Mouse (Mus musculus): ENCODE results near the gene Ttll5. TPM values are rescaled to one million over a fixed set of nuclear protein-coding genes. Genes with fewer than 3 reads are reported as not detected.

Gene Ttll5
- total RNA-seq, 2 experiments from 2014 or later: 5.4 to 8.5 TPM

- TF ChIP-seq CTCF (IDR thresholded peaks at IDR 0.05): no peak
- Histone ChIP-seq H3K4me3 (no peak overlapping the region), H3K27ac (no peak overlapping the region)
- no peak for DNase-seq
- intact Hi-C loops (cut with DNase I): no loop called here
These were observed 240.3 kb downstream of the Ttll5 start for GRCm38 (mm10) chr12:86064796-86065195.

- intact Hi-C loops (cut with DNase I): no loop called here
- Histone ChIP-seq H3K4me3 (no peak overlapping the region), H3K27ac (no peak overlapping the region)
- TF ChIP-seq CTCF (IDR thresholded peaks at IDR 0.05): no peak
- DNase-seq: no peak
These were observed 247.0 kb downstream of the Ttll5 start for GRCm38 (mm10) chr12:86071432-86071831.

- peak overlapping the region; percentile 83; the same call in 1 of the 2 replicates for H3K4me3 ChIP-seq
- no peak for TF ChIP-seq CTCF (IDR thresholded peaks at IDR 0.05)
- no peak overlapping the region for H3K27ac ChIP-seq
- intact Hi-C loops (cut with DNase I): loop anchor here (5.0 kb wide), 1 partner anchor 207 kb away; no protein-coding TSS in a partner anchor
- no peak for DNase-seq
These were observed 250.2 kb downstream of the Ttll5 start for GRCm38 (mm10) chr12:86074681-86075080.

- no peak for DNase-seq
- no peak for TF ChIP-seq CTCF (IDR thresholded peaks at IDR 0.05)
- peak overlapping the region; percentile 71; the same call in 1 of the 2 replicates for H3K27ac ChIP-seq
- peak overlapping the region; percentile 83 for H3K4me3 ChIP-seq
- intact Hi-C loops (cut with DNase I): loop anchor here (5.0 kb wide), 1 partner anchor 208 kb away; no protein-coding TSS in a partner anchor
These were observed 250.9 kb downstream of the Ttll5 start for GRCm38 (mm10) chr12:86075358-86075757.

GRCm38 (mm10) chr12:86076321-86076901 is 252.0 kb downstream of the Ttll5 start:
- peak overlapping the region; percentile 71 for H3K27ac ChIP-seq

GRCm38 (mm10) chr12:86077322-86077721 is 252.9 kb downstream of the Ttll5 start:
- peak; percentile 45 for DNase-seq

More at GRCm38 (mm10) chr12:86076321-86076901, 252.0 kb downstream of the Ttll5 start:
- peak; percentile 60 for TF ChIP-seq CTCF (IDR thresholded peaks at IDR 0.05)
- peak; percentile 72 for DNase-seq
- intact Hi-C loops (cut with DNase I): loop anchor here (1.0 to 5.0 kb wide), 2 partner anchors 52 to 209 kb away; no protein-coding TSS in a partner anchor
- H3K4me3 ChIP-seq: peak overlapping the region; percentile 83

GRCm38 (mm10) chr12:86077736-86078135 is 253.3 kb downstream of the Ttll5 start:
- peak; percentile 64 for DNase-seq
- intact Hi-C loops (cut with DNase I): loop anchor here (2.0 to 5.0 kb wide), 2 partner anchors 123 to 210 kb away; no protein-coding TSS in a partner anchor

More at GRCm38 (mm10) chr12:86077322-86077721, 252.9 kb downstream of the Ttll5 start:
- peak overlapping the region; percentile 83 for H3K4me3 ChIP-seq
- no peak for TF ChIP-seq CTCF (IDR thresholded peaks at IDR 0.05)
- peak overlapping the region; percentile 100 for H3K27ac ChIP-seq
- intact Hi-C loops (cut with DNase I): loop anchor here (5.0 kb wide), 1 partner anchor 210 kb away; no protein-coding TSS in a partner anchor

GRCm38 (mm10) chr12:86078176-86078552 is 253.7 kb downstream of the Ttll5 start:
- peak overlapping the region; percentile 83 for H3K4me3 ChIP-seq

More at GRCm38 (mm10) chr12:86077736-86078135, 253.3 kb downstream of the Ttll5 start:
- peak overlapping the region; percentile 83 for H3K4me3 ChIP-seq
- no peak for TF ChIP-seq CTCF (IDR thresholded peaks at IDR 0.05)
- H3K27ac ChIP-seq: peak overlapping the region; percentile 100

GRCm38 (mm10) chr12:86078553-86079201 is 254.2 kb downstream of the Ttll5 start, which contains the start of gene Tgfb3:
Gene Tgfb3 (minus strand): TSS chr12:86079041.
- H3K27ac ChIP-seq: peak within 1 kb of the TSS; percentile 100
- peak within 1 kb of the TSS; percentile 83 for H3K4me3 ChIP-seq
- DNase-seq: peak; percentile 69
- intact Hi-C loops (cut with DNase I): loop anchor here (1.0 to 5.0 kb wide), 3 partner anchors 124 to 230 kb away; no protein-coding TSS in a partner anchor
- TF ChIP-seq CTCF (IDR thresholded peaks at IDR 0.05): no peak

More at GRCm38 (mm10) chr12:86078176-86078552, 253.7 kb downstream of the Ttll5 start:
- TF ChIP-seq CTCF (IDR thresholded peaks at IDR 0.05): no peak
- H3K27ac ChIP-seq: peak overlapping the region; percentile 100
- intact Hi-C loops (cut with DNase I): loop anchor here (2.0 to 5.0 kb wide), 2 partner anchors 123 to 211 kb away; no protein-coding TSS in a partner anchor
- DNase-seq: no peak

- intact Hi-C loops (cut with DNase I): loop anchor here (1.0 to 5.0 kb wide), 3 partner anchors 124 to 231 kb away; no protein-coding TSS in a partner anchor
- H3K4me3 ChIP-seq: peak overlapping the region; percentile 83
- TF ChIP-seq CTCF (IDR thresholded peaks at IDR 0.05): no peak; the same call in 1 of the 2 replicates
- peak overlapping the region; percentile 100 for H3K27ac ChIP-seq
- peak; percentile 96 for DNase-seq
These were observed 254.8 kb downstream of the Ttll5 start for GRCm38 (mm10) chr12:86079202-86079667.

- peak within 1 kb of the TSS; percentile 93 for H3K27ac ChIP-seq
These were observed 258.1 kb downstream of the Ttll5 start, which contains the start of gene Ift43 for GRCm38 (mm10) chr12:86082481-86083012. Gene Ift43 (plus strand): TSS chr12:86082541.

GRCm38 (mm10) chr12:86085873-86086272 is 261.4 kb downstream of the Ttll5 start:
- intact Hi-C loops (cut with DNase I): no loop called here
- TF ChIP-seq CTCF (IDR thresholded peaks at IDR 0.05): no peak

More at GRCm38 (mm10) chr12:86082481-86083012, 258.1 kb downstream of the Ttll5 start, which contains the start of gene Ift43:
- intact Hi-C loops (cut with DNase I): loop anchor here (5.0 kb wide), 1 partner anchor 335 kb away; the partner anchor contains the start of gene Flvcr2
- H3K4me3 ChIP-seq: peak within 1 kb of the TSS; percentile 89
- peak; percentile 90 for DNase-seq
- no peak for TF ChIP-seq CTCF (IDR thresholded peaks at IDR 0.05)

More at GRCm38 (mm10) chr12:86085873-86086272, 261.4 kb downstream of the Ttll5 start:
- Histone ChIP-seq H3K27ac (peak overlapping the region; percentile 77), H3K4me3 (no peak overlapping the region)
- DNase-seq: no peak
